Mouse (Mus musculus): ENCODE measurements at regions not wholly inside any gene's neighbourhood (a gene's known extent, or its start where the extent isn't known, plus 50 kb on each side); places are given as distances from the start of the nearest gene placed in this dataset.

- TF ChIP-seq EP300 (IDR thresholded peaks at IDR 0.05; ENCODE audit: insufficient read depth, low read depth, low read length) (no peak), CTCF (IDR thresholded peaks at IDR 0.05) (no peak), POLR2A (IDR thresholded peaks at IDR 0.05; ENCODE audit: insufficient read depth, low read depth, low read length) (no peak)
- 42% methylated on average over 1 of the region's 1 CpGs for WGBS
Observed at GRCm38 (mm10) chr8:54330106-54330505, 199.3 kb upstream of the Asb5 start.

GRCm38 (mm10) chr8:54331883-54332282 is 197.5 kb upstream of the Asb5 start:
- no peak overlapping the region for H3K27ac ChIP-seq
- TF ChIP-seq EP300 (IDR thresholded peaks at IDR 0.05; ENCODE audit: insufficient read depth, low read depth, low read length) (no peak), POLR2A (IDR thresholded peaks at IDR 0.05; ENCODE audit: insufficient read depth, low read depth, low read length) (no peak), CTCF (IDR thresholded peaks at IDR 0.05) (peak; percentile 37; the same call in 1 of the 2 replicates)
- no peaks in the 10 kb centered on the region for H3K36me3 ChIP-seq (ENCODE audit: control insufficient read depth, insufficient read depth, low read length)
- no peaks in the 10 kb centered on the region for H3K27me3 ChIP-seq (ENCODE audit: control insufficient read depth, insufficient read depth, low read length)
- no peaks in the 10 kb centered on the region for H3K4me1 ChIP-seq (ENCODE audit: control insufficient read depth, insufficient read depth, low read length)
- intact Hi-C loops (cut with DNase I): no loop called here
- no peak for DNase-seq
- H3K4me3 ChIP-seq: no peak overlapping the region
- WGBS: 36% methylated on average over 1 of the region's 1 CpGs
- H3K79me2 ChIP-seq (replicated peaks; ENCODE audit: control insufficient read depth, insufficient read depth, low read length): no peaks in the 10 kb centered on the region
- H3K9ac ChIP-seq (ENCODE audit: low read depth, low read length): no peak overlapping the region

More at GRCm38 (mm10) chr8:54330106-54330505, 199.3 kb upstream of the Asb5 start:
- Histone ChIP-seq H3K9ac (ENCODE audit: low read depth, low read length) (no peak overlapping the region), H3K4me1 (ENCODE audit: control insufficient read depth, insufficient read depth, low read length) (no peaks in the 10 kb centered on the region), H3K27me3 (ENCODE audit: control insufficient read depth, insufficient read depth, low read length) (no peaks in the 10 kb centered on the region), H3K4me3 (no peak overlapping the region), H3K79me2 (replicated peaks; ENCODE audit: control insufficient read depth, insufficient read depth, low read length) (no peaks in the 10 kb centered on the region), H3K36me3 (ENCODE audit: control insufficient read depth, insufficient read depth, low read length) (no peaks in the 10 kb centered on the region), H3K27ac (no peak overlapping the region)
- DNase-seq: no peak
- intact Hi-C loops (cut with DNase I): no loop called here

- H3K27me3 ChIP-seq (ENCODE audit: control insufficient read depth, insufficient read depth, low read length): no peaks in the 10 kb centered on the region
- H3K4me3 ChIP-seq: no peak overlapping the region
- WGBS: 84% methylated on average over 6 of the region's 6 CpGs
- TF ChIP-seq CTCF (IDR thresholded peaks at IDR 0.05) (no peak), EP300 (IDR thresholded peaks at IDR 0.05; ENCODE audit: insufficient read depth, low read depth, low read length) (no peak), POLR2A (IDR thresholded peaks at IDR 0.05; ENCODE audit: insufficient read depth, low read depth, low read length) (no peak)
- H3K9ac ChIP-seq (ENCODE audit: low read depth, low read length): no peak overlapping the region
- H3K36me3 ChIP-seq (ENCODE audit: control insufficient read depth, insufficient read depth, low read length): no peaks in the 10 kb centered on the region
- no peak overlapping the region for H3K27ac ChIP-seq
- H3K4me1 ChIP-seq (ENCODE audit: control insufficient read depth, insufficient read depth, low read length): no peaks in the 10 kb centered on the region
- intact Hi-C loops (cut with DNase I): no loop called here
- no peak for DNase-seq
- no peaks in the 10 kb centered on the region for H3K79me2 ChIP-seq (replicated peaks; ENCODE audit: control insufficient read depth, insufficient read depth, low read length)
Observed at GRCm38 (mm10) chr8:54351123-54351522, 178.3 kb upstream of the Asb5 start.

- Histone ChIP-seq H3K4me3 (no peak overlapping the region), H3K36me3 (ENCODE audit: control insufficient read depth, insufficient read depth, low read length) (peaks cover 5% of the 10 kb centered on the region), H3K79me2 (replicated peaks; ENCODE audit: control insufficient read depth, insufficient read depth, low read length) (no peaks in the 10 kb centered on the region), H3K4me1 (ENCODE audit: control insufficient read depth, insufficient read depth, low read length) (no peaks in the 10 kb centered on the region), H3K9ac (ENCODE audit: low read depth, low read length) (no peak overlapping the region), H3K27ac (peak overlapping the region; percentile 70), H3K27me3 (ENCODE audit: control insufficient read depth, insufficient read depth, low read length) (no peaks in the 10 kb centered on the region)
- intact Hi-C loops (cut with DNase I): no loop called here
- no peak for DNase-seq
- 9% methylated on average over 3 of the region's 3 CpGs for WGBS
- no peak for TF ChIP-seq CTCF (IDR thresholded peaks at IDR 0.05)
- TF ChIP-seq POLR2A (IDR thresholded peaks at IDR 0.05; ENCODE audit: insufficient read depth, low read depth, low read length): no peak
- no peak for TF ChIP-seq EP300 (IDR thresholded peaks at IDR 0.05; ENCODE audit: insufficient read depth, low read depth, low read length)
Observed at GRCm38 (mm10) chr8:54361716-54362115, 167.7 kb upstream of the Asb5 start.

- no peak overlapping the region for H3K27ac ChIP-seq
- no peaks in the 10 kb centered on the region for H3K79me2 ChIP-seq (replicated peaks; ENCODE audit: control insufficient read depth, insufficient read depth, low read length)
- intact Hi-C loops (cut with DNase I): no loop called here
- H3K36me3 ChIP-seq (ENCODE audit: control insufficient read depth, insufficient read depth, low read length): no peaks in the 10 kb centered on the region
- H3K27me3 ChIP-seq (ENCODE audit: control insufficient read depth, insufficient read depth, low read length): no peaks in the 10 kb centered on the region
- no peak for DNase-seq
- WGBS: 90% methylated on average over 4 of the region's 4 CpGs
- H3K4me1 ChIP-seq (ENCODE audit: control insufficient read depth, insufficient read depth, low read length): no peaks in the 10 kb centered on the region
- TF ChIP-seq POLR2A (IDR thresholded peaks at IDR 0.05; ENCODE audit: insufficient read depth, low read depth, low read length) (no peak), CTCF (IDR thresholded peaks at IDR 0.05) (no peak), EP300 (IDR thresholded peaks at IDR 0.05; ENCODE audit: insufficient read depth, low read depth, low read length) (no peak)
- H3K4me3 ChIP-seq: no peak overlapping the region
- no peak overlapping the region for H3K9ac ChIP-seq (ENCODE audit: low read depth, low read length)
Observed at GRCm38 (mm10) chr8:54370501-54370900, 158.9 kb upstream of the Asb5 start.

GRCm38 (mm10) chr8:54371073-54371472 is 158.3 kb upstream of the Asb5 start:
- Histone ChIP-seq H3K27ac (no peak overlapping the region), H3K4me3 (no peak overlapping the region), H3K4me1 (ENCODE audit: control insufficient read depth, insufficient read depth, low read length) (no peaks in the 10 kb centered on the region), H3K36me3 (ENCODE audit: control insufficient read depth, insufficient read depth, low read length) (peaks cover 2% of the 10 kb centered on the region; the same call in 1 of the 2 replicates), H3K79me2 (replicated peaks; ENCODE audit: control insufficient read depth, insufficient read depth, low read length) (no peaks in the 10 kb centered on the region), H3K9ac (ENCODE audit: low read depth, low read length) (no peak overlapping the region), H3K27me3 (ENCODE audit: control insufficient read depth, insufficient read depth, low read length) (no peaks in the 10 kb centered on the region)
- TF ChIP-seq POLR2A (IDR thresholded peaks at IDR 0.05; ENCODE audit: insufficient read depth, low read depth, low read length) (no peak), EP300 (IDR thresholded peaks at IDR 0.05; ENCODE audit: insufficient read depth, low read depth, low read length) (no peak)
- DNase-seq: no peak
- 62% methylated on average over 2 of the region's 2 CpGs for WGBS
- intact Hi-C loops (cut with DNase I): no loop called here

Measured in heart, adult 2 months (tissue).